Mouse (Mus musculus) spleen, adult 12 weeks (tissue): ENCODE data around the gene Akirin2.

Experiments used
- DNase-seq: peaks from one replicate; pipeline ENCODE4 v3.0.0; 2022; ENCODE audit warnings: low spot score

Akirin2 gene

DNA sequence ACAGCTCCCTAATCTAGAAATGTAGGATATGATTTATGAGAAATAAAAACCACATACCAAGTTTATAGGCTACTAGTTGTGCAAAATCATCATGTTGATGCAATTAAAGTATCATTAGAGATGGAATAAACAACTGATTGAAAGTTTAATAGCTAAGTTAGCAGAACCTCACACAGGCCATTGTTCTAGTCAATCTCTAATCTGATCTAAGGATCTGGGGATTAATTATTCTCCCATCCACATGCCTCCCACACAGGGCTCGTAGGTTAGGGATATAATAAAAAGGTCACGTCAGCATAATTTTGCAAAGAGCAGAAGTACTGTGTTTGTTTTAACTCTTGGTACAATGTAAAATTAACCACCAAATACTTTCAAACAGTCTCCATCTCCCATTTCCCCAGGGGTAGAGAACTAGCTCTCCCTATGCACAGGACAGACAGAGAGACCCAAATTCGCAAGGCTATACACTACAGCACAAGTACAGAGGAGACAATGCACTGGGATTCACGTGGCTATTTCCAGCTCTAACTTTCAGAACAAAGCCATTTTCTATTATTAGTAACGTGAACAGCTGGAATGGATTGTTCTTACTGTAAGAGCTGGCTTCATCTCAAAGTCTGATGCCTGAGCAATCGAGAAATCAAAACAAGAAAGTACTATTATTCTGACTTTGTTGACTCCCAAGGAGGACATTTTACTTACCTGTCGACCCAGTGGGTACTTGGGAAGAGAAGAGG lies 34.3 kb downstream of the Akirin2 start:
- DNase-seq, result no peak

DNA sequence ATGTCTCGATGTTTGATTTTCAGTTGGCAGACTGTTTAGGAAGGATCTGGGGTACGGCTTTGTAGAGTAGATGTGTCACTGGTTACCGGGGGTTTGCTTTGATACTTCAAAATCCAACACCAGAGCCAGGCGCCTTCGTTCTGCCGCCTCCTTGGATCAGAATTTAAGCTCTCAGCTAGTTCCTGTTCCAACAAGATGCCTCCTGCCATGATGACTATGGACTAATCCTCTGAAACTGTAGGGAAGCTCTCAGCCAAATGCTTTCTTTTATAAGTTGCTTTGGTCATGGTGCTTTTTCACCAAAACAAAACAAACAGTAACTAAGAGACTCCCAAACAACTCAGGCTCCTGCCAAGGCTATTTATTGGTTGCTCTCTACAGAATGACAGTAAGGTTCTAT lies 52.4 kb downstream of the Akirin2 start:
- no peak for DNase-seq

- no peak for DNase-seq
These were observed 55.9 kb downstream of the Akirin2 start for GRCm38 (mm10) chr4:34606658-34607057.

- peak; percentile 8 for DNase-seq
These were observed 62.9 kb downstream of the Akirin2 start for GRCm38 (mm10) chr4:34613571-34614145.

- DNase-seq, result peak; percentile 88
These were observed 63.9 kb downstream of the Akirin2 start, which contains the start of the genes Orc3 and Rars2 for GRCm38 (mm10) chr4:34614630-34615094. Orc3 (minus strand) TSS chr4:34614944. Rars2 (plus strand) TSS chr4:34614957.

- DNase-seq, result no peak
These were observed 64.6 kb downstream of the Akirin2 start for GRCm38 (mm10) chr4:34615303-34615702.

DNA sequence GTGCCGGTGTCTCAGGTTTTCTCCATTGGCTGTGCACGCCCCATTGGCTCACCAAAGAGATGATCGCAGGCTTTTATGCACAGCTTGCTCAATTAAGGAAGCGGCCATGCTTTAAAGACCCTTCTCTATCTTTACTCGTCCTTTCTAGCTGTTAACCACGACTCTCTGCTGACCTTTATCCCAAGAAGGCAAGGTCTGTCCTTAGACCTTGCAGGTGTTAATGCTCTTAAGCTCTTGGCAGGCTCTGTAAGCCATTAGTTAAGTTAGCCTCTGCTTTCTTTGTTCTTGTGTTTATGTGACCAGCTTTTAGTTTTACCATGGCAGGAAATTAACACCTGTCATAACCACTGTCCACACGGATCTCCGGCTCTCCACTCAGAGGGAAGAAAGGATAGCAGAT lies 65.4 kb downstream of the Akirin2 start:
- DNase-seq, result no peak
